Mouse (Mus musculus) frontal cortex, postnatal 25 days (tissue): ENCODE data around the gene Pphln1.

ENCODE experiments used
- DNase-seq, 2 experiments: peaks; one replicate each; pipeline ENCODE4 v3.0.0; 2022; ENCODE audit warnings: low spot score in 2 of 2

Pphln1 gene

DNA sequence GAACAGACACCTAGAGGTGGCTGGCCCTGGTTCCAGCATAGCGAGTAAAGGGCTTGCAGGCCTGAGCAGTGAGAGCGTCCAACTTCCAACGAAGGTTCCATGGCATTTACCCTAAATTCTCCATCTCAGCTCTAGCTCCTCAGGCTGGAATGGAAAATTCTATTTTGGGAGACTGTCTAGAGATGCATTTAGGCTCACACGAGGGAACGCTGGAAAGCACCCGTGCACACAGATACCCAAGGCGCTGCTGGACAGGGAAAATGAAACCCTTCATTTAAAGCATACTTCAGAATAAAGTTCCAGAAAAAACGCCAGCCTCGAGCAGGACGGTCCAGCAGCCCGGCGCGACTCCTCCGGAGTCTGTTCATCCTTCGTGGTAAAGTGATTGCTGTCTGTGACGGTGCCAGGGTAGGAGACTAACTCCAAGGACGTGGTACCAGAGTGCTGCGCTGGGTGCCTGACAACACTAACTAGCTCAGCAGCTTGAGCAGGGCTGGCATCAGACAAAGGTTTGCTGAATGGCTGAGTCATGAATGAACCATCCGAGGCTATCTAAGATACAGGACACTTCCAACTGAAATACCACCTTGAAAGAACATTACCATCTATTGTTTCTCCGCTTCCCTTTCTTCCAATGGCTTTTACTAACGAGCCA, 140.5 kb downstream of the Pphln1 start:
- no peak for DNase-seq

DNA sequence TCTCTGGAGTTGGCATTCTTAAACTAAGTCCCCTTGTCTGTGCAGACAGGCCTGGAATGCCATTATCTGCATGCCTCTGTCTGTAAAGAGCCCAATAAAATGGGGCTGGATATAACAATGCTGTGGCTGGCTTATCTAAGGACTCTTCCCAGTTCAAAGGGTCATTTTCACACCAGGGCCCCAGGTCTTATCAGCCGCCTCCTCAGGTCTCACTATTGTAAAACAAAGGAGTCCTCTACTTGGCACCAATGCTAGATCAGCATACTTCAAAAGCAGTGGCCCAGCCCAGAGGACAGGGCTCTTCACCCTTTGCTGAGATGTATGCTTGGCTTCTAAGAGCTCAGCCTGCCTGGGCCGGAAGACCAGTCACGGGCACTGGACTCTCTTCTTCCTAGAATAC, 141.3 kb downstream of the Pphln1 start:
- no peak for DNase-seq
